Mouse (Mus musculus): Measurements from ENCODE around the gene Crybg2. TPM values are rescaled to one million over a fixed set of nuclear protein-coding genes. Genes with fewer than 3 reads are reported as not detected.

The Crybg2 gene
- polyA plus RNA-seq, 1 experiment, result 5.1 TPM

- Histone ChIP-seq H3K27ac (ENCODE audit: insufficient read depth, low read length) (0 out of 2 replicates have a peak overlapping the region, but pooled peaks have one; percentile 2), H3K4me1 (ENCODE audit: control insufficient read depth, insufficient read depth, low read length) (peaks cover 4% of the 10 kb centered on the region; the same call in 1 of the 2 replicates), H3K4me3 (ENCODE audit: insufficient read depth, low read length) (no peak overlapping the region)
- TF ChIP-seq CTCF (IDR thresholded peaks at IDR 0.05; ENCODE audit: extremely low read depth, insufficient read depth, low read length) (peak; percentile 80), POLR2A (IDR thresholded peaks at IDR 0.05; ENCODE audit: extremely low read depth, insufficient read depth, low read length) (peak; percentile 14; the same call in 1 of the 2 replicates)
Observed at GRCm38 (mm10) chr4:134123680-134124551, 63.3 kb downstream of the Crybg2 start.

DNA sequence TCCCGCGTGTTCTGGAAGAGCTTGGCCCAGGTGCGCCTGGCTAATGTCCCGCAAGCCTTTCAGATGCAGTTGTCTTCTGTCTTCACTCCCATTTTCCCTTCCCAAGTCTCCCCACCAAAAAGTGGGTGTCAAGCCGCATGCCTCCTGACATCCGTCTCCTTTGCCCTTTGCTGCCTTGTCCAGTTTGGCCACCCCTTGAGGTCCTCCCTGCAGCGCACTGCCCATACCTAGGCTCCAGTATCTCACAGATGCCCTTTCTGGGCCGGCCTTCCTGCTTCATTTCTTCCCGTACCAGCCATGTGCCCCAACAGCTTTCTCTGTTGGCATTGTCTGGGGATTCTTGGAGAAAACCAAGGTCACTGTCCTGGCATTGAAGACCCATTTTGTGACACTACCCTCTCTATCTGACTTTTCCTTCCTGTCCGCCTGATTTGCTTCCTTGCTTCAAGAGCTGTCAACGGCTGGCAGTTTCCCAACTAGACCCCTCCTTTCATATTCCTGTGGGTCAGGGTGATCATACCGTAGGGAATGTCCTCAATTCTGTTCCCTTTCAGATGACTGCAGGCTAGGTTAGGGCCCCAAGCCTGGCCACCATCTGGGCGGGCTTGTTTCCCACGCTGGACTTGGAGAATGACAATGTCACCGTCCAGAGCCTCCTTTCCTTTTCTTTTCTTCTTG lies 64.9 kb downstream of the Crybg2 start:
- Histone ChIP-seq H3K27ac (ENCODE audit: insufficient read depth, low read length) (no peak overlapping the region), H3K4me3 (ENCODE audit: insufficient read depth, low read length) (no peak overlapping the region), H3K4me1 (ENCODE audit: control insufficient read depth, insufficient read depth, low read length) (peaks cover 4% of the 10 kb centered on the region; the same call in 1 of the 2 replicates)
- TF ChIP-seq CTCF (IDR thresholded peaks at IDR 0.05; ENCODE audit: extremely low read depth, insufficient read depth, low read length), result no peak
- 0 out of 2 replicates have a peak, but pooled peaks have one; percentile 18 for TF ChIP-seq POLR2A (IDR thresholded peaks at IDR 0.05; ENCODE audit: extremely low read depth, insufficient read depth, low read length)

GRCm38 (mm10) chr4:134126300-134127120 lies 65.9 kb downstream of the Crybg2 start:
- Histone ChIP-seq H3K27ac (ENCODE audit: insufficient read depth, low read length) (peak overlapping the region; percentile 25), H3K4me3 (ENCODE audit: insufficient read depth, low read length) (no peak overlapping the region; the same call in 1 of the 2 replicates), H3K4me1 (ENCODE audit: control insufficient read depth, insufficient read depth, low read length) (peaks cover 4% of the 10 kb centered on the region; the same call in 1 of the 2 replicates)
- TF ChIP-seq CTCF (IDR thresholded peaks at IDR 0.05; ENCODE audit: extremely low read depth, insufficient read depth, low read length) (no peak), POLR2A (IDR thresholded peaks at IDR 0.05; ENCODE audit: extremely low read depth, insufficient read depth, low read length) (peak; percentile 23; the same call in 1 of the 2 replicates)

- H3K27ac ChIP-seq (ENCODE audit: insufficient read depth, low read length), result peak overlapping the region; percentile 86
- peak overlapping the region; percentile 80; the same call in 1 of the 2 replicates for H3K4me3 ChIP-seq (ENCODE audit: insufficient read depth, low read length)
- TF ChIP-seq CTCF (IDR thresholded peaks at IDR 0.05; ENCODE audit: extremely low read depth, insufficient read depth, low read length) (no peak), POLR2A (IDR thresholded peaks at IDR 0.05; ENCODE audit: extremely low read depth, insufficient read depth, low read length) (0 out of 2 replicates have a peak, but pooled peaks have one; percentile 16)
- H3K4me1 ChIP-seq (ENCODE audit: control insufficient read depth, insufficient read depth, low read length), result peaks cover 4% of the 10 kb centered on the region; the same call in 1 of the 2 replicates
Observed at GRCm38 (mm10) chr4:134127121-134127455, 66.5 kb downstream of the Crybg2 start.

DNA sequence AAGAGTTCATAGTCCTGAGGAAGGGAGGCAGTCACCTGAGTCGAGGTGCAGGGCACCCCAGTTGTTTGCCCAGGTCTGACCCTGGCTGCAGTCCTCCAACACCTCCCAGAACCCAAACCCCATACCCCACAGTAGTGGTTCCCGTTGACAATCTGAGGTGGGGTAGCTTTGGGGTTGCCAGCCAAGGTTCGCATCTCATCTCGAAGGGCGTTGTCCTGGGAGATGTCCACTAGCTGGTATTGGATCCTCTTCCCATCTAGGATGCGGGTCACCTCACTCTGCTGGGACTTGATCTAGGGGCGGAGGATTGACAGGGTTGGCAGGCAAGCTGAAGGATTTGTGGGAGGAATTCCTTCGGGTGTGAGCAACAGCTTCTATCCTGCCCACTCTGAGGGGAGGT lies 67.2 kb downstream of the Crybg2 start:
- TF ChIP-seq CTCF (IDR thresholded peaks at IDR 0.05; ENCODE audit: extremely low read depth, insufficient read depth, low read length), result no peak
- TF ChIP-seq POLR2A (IDR thresholded peaks at IDR 0.05; ENCODE audit: extremely low read depth, insufficient read depth, low read length), result no peak
- H3K4me1 ChIP-seq (ENCODE audit: control insufficient read depth, insufficient read depth, low read length), result peaks cover 4% of the 10 kb centered on the region; the same call in 1 of the 2 replicates
- H3K4me3 ChIP-seq (ENCODE audit: insufficient read depth, low read length), result peak overlapping the region; percentile 80
- peak overlapping the region; percentile 86 for H3K27ac ChIP-seq (ENCODE audit: insufficient read depth, low read length)

DNA sequence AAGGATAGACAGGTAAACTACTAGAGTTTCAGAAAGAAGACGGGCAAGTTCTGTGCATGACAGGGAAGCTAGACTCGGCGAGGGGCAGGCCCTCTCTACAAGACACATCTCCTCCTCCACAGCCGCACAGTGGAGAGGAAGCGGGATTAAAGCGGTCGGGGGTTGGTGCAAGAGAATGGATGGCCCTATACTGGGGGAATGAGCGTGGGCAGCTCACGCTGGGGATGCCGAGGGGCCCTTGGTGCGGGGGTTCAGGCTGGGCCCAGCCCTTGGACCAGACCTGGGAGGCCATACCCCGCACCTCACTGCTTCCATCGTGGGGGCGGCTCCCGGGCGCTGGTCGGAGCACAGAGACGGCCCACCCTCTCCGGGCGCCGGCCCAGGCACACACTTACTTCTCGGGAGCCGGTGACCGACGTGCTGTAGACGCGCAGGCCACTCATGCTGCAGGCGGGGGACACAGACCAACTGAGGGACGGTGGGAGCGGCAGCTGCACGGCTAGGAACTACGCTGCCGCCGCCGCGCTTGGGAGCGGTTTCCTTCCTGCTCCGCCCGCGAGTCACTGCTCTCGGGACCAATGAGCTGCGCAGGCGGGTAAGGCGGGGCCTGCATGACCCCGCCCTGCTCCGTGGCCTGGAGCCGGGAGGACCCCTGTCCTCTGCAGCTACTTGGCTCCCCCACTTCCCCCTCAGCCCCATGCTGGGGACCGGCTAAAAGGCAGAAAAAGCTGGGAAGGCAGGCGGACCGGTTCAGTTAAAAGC lies 67.8 kb downstream of the Crybg2 start, which contains the start of gene Sh3bgrl3:
TSS of gene Sh3bgrl3 (minus strand) at position 569 of the 762 bp plus-strand sequence.
- H3K4me1 ChIP-seq (ENCODE audit: control insufficient read depth, insufficient read depth, low read length), result peaks cover 4% of the 10 kb centered on the region; the same call in 1 of the 2 replicates
- peak within 1 kb of the TSS; percentile 80 for H3K4me3 ChIP-seq (ENCODE audit: insufficient read depth, low read length)
- TF ChIP-seq POLR2A (IDR thresholded peaks at IDR 0.05; ENCODE audit: extremely low read depth, insufficient read depth, low read length), result peak; percentile 93
- TF ChIP-seq CTCF (IDR thresholded peaks at IDR 0.05; ENCODE audit: extremely low read depth, insufficient read depth, low read length), result no peak
- peak within 1 kb of the TSS; percentile 86 for H3K27ac ChIP-seq (ENCODE audit: insufficient read depth, low read length)

DNA sequence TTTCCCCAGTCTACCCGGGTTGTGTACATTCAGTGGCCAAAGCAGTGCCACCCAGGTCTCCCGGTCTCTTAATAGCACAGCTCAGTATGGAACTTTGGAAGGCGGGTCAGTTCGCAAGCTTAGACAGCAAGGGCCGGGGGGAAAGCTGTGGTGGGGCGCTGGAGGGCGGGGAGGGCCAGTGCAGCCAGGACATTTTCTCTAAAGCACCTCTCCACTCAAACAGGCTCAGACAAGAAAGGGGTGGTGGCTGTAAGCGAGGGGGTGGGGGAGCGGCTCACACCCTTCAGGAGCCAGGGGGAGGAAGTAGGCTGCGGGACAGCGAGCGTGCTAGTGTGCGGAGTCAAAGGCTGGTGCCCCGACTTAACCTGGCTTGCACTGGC lies 68.4 kb downstream of the Crybg2 start:
- peak overlapping the region; percentile 47; the same call in 1 of the 2 replicates for H3K27ac ChIP-seq (ENCODE audit: insufficient read depth, low read length)
- no peak for TF ChIP-seq CTCF (IDR thresholded peaks at IDR 0.05; ENCODE audit: extremely low read depth, insufficient read depth, low read length)
- H3K4me3 ChIP-seq (ENCODE audit: insufficient read depth, low read length), result peak overlapping the region; percentile 80
- peaks cover 4% of the 10 kb centered on the region; the same call in 1 of the 2 replicates for H3K4me1 ChIP-seq (ENCODE audit: control insufficient read depth, insufficient read depth, low read length)

DNA sequence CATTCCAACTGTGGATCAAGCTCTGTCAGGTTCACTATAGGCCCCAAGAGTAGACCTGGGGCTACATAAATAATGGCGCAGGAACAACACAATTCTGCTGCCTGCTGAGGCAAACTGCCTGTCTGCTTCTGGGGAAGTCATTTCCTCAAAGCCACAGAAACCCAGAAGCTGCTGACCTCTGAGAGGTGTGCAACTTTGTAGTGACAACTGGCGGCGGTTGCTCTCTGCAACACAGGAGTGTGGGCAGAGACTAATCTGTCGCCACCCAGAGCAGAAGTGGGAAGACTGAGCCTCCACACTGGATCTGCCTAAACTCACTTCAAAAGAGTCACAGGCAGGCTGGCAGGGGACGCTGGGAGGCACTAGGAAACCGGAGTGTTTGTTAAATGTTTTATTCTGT lies 68.9 kb downstream of the Crybg2 start:
- Histone ChIP-seq H3K27ac (ENCODE audit: insufficient read depth, low read length) (peak overlapping the region; percentile 27; the same call in 1 of the 2 replicates), H3K4me3 (ENCODE audit: insufficient read depth, low read length) (peak overlapping the region; percentile 80; the same call in 1 of the 2 replicates), H3K4me1 (ENCODE audit: control insufficient read depth, insufficient read depth, low read length) (peaks cover 4% of the 10 kb centered on the region; the same call in 1 of the 2 replicates)
- no peak for TF ChIP-seq CTCF (IDR thresholded peaks at IDR 0.05; ENCODE audit: extremely low read depth, insufficient read depth, low read length)
- 0 out of 2 replicates have a peak, but pooled peaks have one; percentile 36 for TF ChIP-seq POLR2A (IDR thresholded peaks at IDR 0.05; ENCODE audit: extremely low read depth, insufficient read depth, low read length)

Measured in cortical plate, adult 2 months (tissue).